Mouse (Mus musculus) neutrophil, adult 59 days (primary cell): ENCODE data around the gene Insyn1. TPM values are rescaled to one million over a fixed set of nuclear protein-coding genes. Genes with fewer than 3 reads are reported as not detected.

Experiments used
- total RNA-seq, 2 experiments: library from RNA; stranded (reverse); gene quantifications; 1 replicate in 1 of 2; 2 replicates in 1 of 2; pipeline ENCODE4 v1.2.4; 2023

Insyn1 gene
- total RNA-seq: not detected

GRCm38 (mm10) chr9:58487851-58488801, at the start of gene Insyn1:
TSS of gene Insyn1 (plus strand) at chr9:58488603.

Other genes starting within 250 kb of the Insyn1 start
- 10 to 100 TPM; 30.5 to 31.7 TPM for gene Pml, start 238.8 kb upstream of the Insyn1 start, total RNA-seq
- 10 to 100 TPM; 12.0 to 13.3 TPM for gene Stoml1, start 235.4 kb upstream of the Insyn1 start, total RNA-seq
- gene Loxl1, start 175.4 kb upstream of the Insyn1 start, total RNA-seq: under 1 TPM; 0.11 to 0.22 TPM
- not detected for gene Tbc1d21, start 118.1 kb upstream of the Insyn1 start, total RNA-seq
- gene Cd276, start 66.8 kb downstream of the Insyn1 start, total RNA-seq: under 1 TPM; 0.37 to 0.62 TPM
- gene Nptn, start 93.6 kb downstream of the Insyn1 start, total RNA-seq: 100 to 1,000 TPM; 150 to 176 TPM